Mouse (Mus musculus): ENCODE data around the gene Hnrnpr. TPM values are rescaled to one million over a fixed set of nuclear protein-coding genes. Genes with fewer than 3 reads are reported as not detected.

Hnrnpr gene
- polyA plus RNA-seq, 1 experiment, result not detected

GRCm38 (mm10) chr4:136282621-136283480 is 27.9 kb upstream of the Hnrnpr start:
- no peak overlapping the region for H3K27ac ChIP-seq (ENCODE audit: insufficient read depth, low read depth, low read length)

GRCm38 (mm10) chr4:136283783-136284182 is 27.0 kb upstream of the Hnrnpr start:
- Histone ChIP-seq H3K4me1 (ENCODE audit: control insufficient read depth, insufficient read depth, low read length) (peaks cover 8% of the 10 kb centered on the region; the same call in 1 of the 2 replicates), H3K4me3 (ENCODE audit: insufficient read depth, low read depth, low read length) (no peak overlapping the region), H3K27ac (ENCODE audit: insufficient read depth, low read depth, low read length) (no peak overlapping the region)
- 32% methylated on average over 2 of the region's 2 CpGs for WGBS
- TF ChIP-seq POLR2A (IDR thresholded peaks at IDR 0.05; ENCODE audit: insufficient read depth, low read depth, low read length), result no peak
- TF ChIP-seq CTCF (IDR thresholded peaks at IDR 0.05; ENCODE audit: insufficient read depth, low read depth, low read length), result no peak

More at GRCm38 (mm10) chr4:136282621-136283480, 27.9 kb upstream of the Hnrnpr start:
- peaks cover 8% of the 10 kb centered on the region; the same call in 1 of the 2 replicates for H3K4me1 ChIP-seq (ENCODE audit: control insufficient read depth, insufficient read depth, low read length)
- no peak overlapping the region for H3K4me3 ChIP-seq (ENCODE audit: insufficient read depth, low read depth, low read length)
- TF ChIP-seq POLR2A (IDR thresholded peaks at IDR 0.05; ENCODE audit: insufficient read depth, low read depth, low read length) (no peak), CTCF (IDR thresholded peaks at IDR 0.05; ENCODE audit: insufficient read depth, low read depth, low read length) (no peak)
- 59% methylated on average over 10 of the region's 10 CpGs for WGBS

- Histone ChIP-seq H3K4me3 (ENCODE audit: insufficient read depth, low read depth, low read length) (peak within 1 kb of the TSS; percentile 59), H3K27ac (ENCODE audit: insufficient read depth, low read depth, low read length) (peak within 1 kb of the TSS; percentile 96), H3K4me1 (ENCODE audit: control insufficient read depth, insufficient read depth, low read length) (peaks cover 8% of the 10 kb centered on the region; the same call in 1 of the 2 replicates)
- TF ChIP-seq CTCF (IDR thresholded peaks at IDR 0.05; ENCODE audit: insufficient read depth, low read depth, low read length) (no peak), POLR2A (IDR thresholded peaks at IDR 0.05; ENCODE audit: insufficient read depth, low read depth, low read length) (no peak)
- 1% methylated on average over 5 of the region's 5 CpGs for WGBS
Observed at GRCm38 (mm10) chr4:136284455-136284854, 26.3 kb upstream of the Hnrnpr start, which contains the start of gene Zfp46. Gene Zfp46 (plus strand): TSS chr4:136284683.

- peak overlapping the region; percentile 59 for H3K4me3 ChIP-seq (ENCODE audit: insufficient read depth, low read depth, low read length)
- 2% methylated on average over 6 of the region's 6 CpGs for WGBS
- TF ChIP-seq CTCF (IDR thresholded peaks at IDR 0.05; ENCODE audit: insufficient read depth, low read depth, low read length) (no peak), POLR2A (IDR thresholded peaks at IDR 0.05; ENCODE audit: insufficient read depth, low read depth, low read length) (no peak)
- peak overlapping the region; percentile 96 for H3K27ac ChIP-seq (ENCODE audit: insufficient read depth, low read depth, low read length)
- peaks cover 8% of the 10 kb centered on the region; the same call in 1 of the 2 replicates for H3K4me1 ChIP-seq (ENCODE audit: control insufficient read depth, insufficient read depth, low read length)
Observed at GRCm38 (mm10) chr4:136284891-136285290, 25.9 kb upstream of the Hnrnpr start.

GRCm38 (mm10) chr4:136285348-136285810 is 25.4 kb upstream of the Hnrnpr start:
- Histone ChIP-seq H3K4me1 (ENCODE audit: control insufficient read depth, insufficient read depth, low read length) (peaks cover 8% of the 10 kb centered on the region; the same call in 1 of the 2 replicates), H3K4me3 (ENCODE audit: insufficient read depth, low read depth, low read length) (peak overlapping the region; percentile 59), H3K27ac (ENCODE audit: insufficient read depth, low read depth, low read length) (peak overlapping the region; percentile 96)
- under 1% methylated on average over 25 of the region's 25 CpGs for WGBS
- TF ChIP-seq CTCF (IDR thresholded peaks at IDR 0.05; ENCODE audit: insufficient read depth, low read depth, low read length) (no peak), POLR2A (IDR thresholded peaks at IDR 0.05; ENCODE audit: insufficient read depth, low read depth, low read length) (peak; percentile 58; the same call in 1 of the 2 replicates)

GRCm38 (mm10) chr4:136285811-136286371 is 24.9 kb upstream of the Hnrnpr start:
- WGBS, result 0% methylated on average over 29 of the region's 29 CpGs
- Histone ChIP-seq H3K27ac (ENCODE audit: insufficient read depth, low read depth, low read length) (0 out of 2 replicates have a peak overlapping the region, but pooled peaks have one; percentile 18), H3K4me3 (ENCODE audit: insufficient read depth, low read depth, low read length) (peak overlapping the region; percentile 59), H3K4me1 (ENCODE audit: control insufficient read depth, insufficient read depth, low read length) (peaks cover 8% of the 10 kb centered on the region; the same call in 1 of the 2 replicates)
- TF ChIP-seq POLR2A (IDR thresholded peaks at IDR 0.05; ENCODE audit: insufficient read depth, low read depth, low read length) (no peak), CTCF (IDR thresholded peaks at IDR 0.05; ENCODE audit: insufficient read depth, low read depth, low read length) (no peak)

- TF ChIP-seq CTCF (IDR thresholded peaks at IDR 0.05; ENCODE audit: insufficient read depth, low read depth, low read length) (no peak), POLR2A (IDR thresholded peaks at IDR 0.05; ENCODE audit: insufficient read depth, low read depth, low read length) (no peak)
- no peaks in the 10 kb centered on the region for H3K4me1 ChIP-seq (ENCODE audit: control insufficient read depth, insufficient read depth, low read length)
- WGBS, result 80% methylated on average over 66 of the region's 66 CpGs
- no peak overlapping the region for H3K4me3 ChIP-seq (ENCODE audit: insufficient read depth, low read depth, low read length)
- H3K27ac ChIP-seq (ENCODE audit: insufficient read depth, low read depth, low read length), result no peak overlapping the region
Observed at GRCm38 (mm10) chr4:136289918-136290780, 20.6 kb upstream of the Hnrnpr start.
